Mouse (Mus musculus) splenic B cell, adult 2 months (primary cell): ENCODE results near the gene Ppil6.

ENCODE experiments used
- DNase-seq: peaks from one replicate; pipeline ENCODE4 v3.0.0-alpha.2; 2011; ENCODE audit warnings: low read depth, low spot score
- H3K27me3 ChIP-seq: 2 replicates; pipeline ENCODE4 v1.6.1; 2012; ENCODE audit warnings: mild to moderate bottlenecking, low read length, moderate library complexity, mixed read lengths; ENCODE audit not compliant: control insufficient read depth, poor library complexity, insufficient read depth, severe bottlenecking
- H3K36me3 ChIP-seq: 2 replicates; pipeline ENCODE4 v1.6.1; 2012; ENCODE audit warnings: mild to moderate bottlenecking, low read length, moderate library complexity, mixed read lengths; ENCODE audit not compliant: control insufficient read depth, poor library complexity, insufficient read depth, severe bottlenecking

Ppil6 gene

GRCm38 (mm10) chr10:41472962-41473481, 17.2 kb upstream of the Ppil6 start:
- DNase-seq, result peak; percentile 36

GRCm38 (mm10) chr10:41473782-41474468, 16.3 kb upstream of the Ppil6 start:
- DNase-seq, result peak; percentile 76
- H3K27me3 ChIP-seq, result no peaks in the 10 kb centered on the region
- H3K36me3 ChIP-seq, result peaks cover 4% of the 10 kb centered on the region

More at GRCm38 (mm10) chr10:41472962-41473481, 17.2 kb upstream of the Ppil6 start:
- Histone ChIP-seq H3K27me3 (no peaks in the 10 kb centered on the region), H3K36me3 (no peaks in the 10 kb centered on the region)

GRCm38 (mm10) chr10:41474981-41475391, 15.3 kb upstream of the Ppil6 start:
- Histone ChIP-seq H3K36me3 (peaks cover 4% of the 10 kb centered on the region), H3K27me3 (no peaks in the 10 kb centered on the region)
- DNase-seq, result no peak

- Histone ChIP-seq H3K36me3 (peaks cover 8% of the 10 kb centered on the region), H3K27me3 (no peaks in the 10 kb centered on the region)
- DNase-seq, result peak; percentile 74
Measured at GRCm38 (mm10) chr10:41476171-41477017, 13.8 kb upstream of the Ppil6 start, which contains the start of gene Mical1. Mical1 (plus strand) TSS chr10:41476314.

GRCm38 (mm10) chr10:41477018-41477277, 13.3 kb upstream of the Ppil6 start:
- Histone ChIP-seq H3K27me3 (no peaks in the 10 kb centered on the region), H3K36me3 (peaks cover 13% of the 10 kb centered on the region)
- DNase-seq, result no peak

- peaks cover 14% of the 10 kb centered on the region for H3K36me3 ChIP-seq
- peak; percentile 64 for DNase-seq
- H3K27me3 ChIP-seq, result no peaks in the 10 kb centered on the region
Measured at GRCm38 (mm10) chr10:41477278-41478181, 12.7 kb upstream of the Ppil6 start.

- DNase-seq, result no peak
- peaks cover 25% of the 10 kb centered on the region for H3K36me3 ChIP-seq
- no peaks in the 10 kb centered on the region for H3K27me3 ChIP-seq
Measured at GRCm38 (mm10) chr10:41479961-41480360, 10.3 kb upstream of the Ppil6 start.

GRCm38 (mm10) chr10:41480938-41481880, 9.0 kb upstream of the Ppil6 start:
- Histone ChIP-seq H3K27me3 (no peaks in the 10 kb centered on the region), H3K36me3 (peaks cover 29% of the 10 kb centered on the region)
- no peak for DNase-seq

- H3K36me3 ChIP-seq, result peaks cover 33% of the 10 kb centered on the region
- DNase-seq, result no peak
- H3K27me3 ChIP-seq, result no peaks in the 10 kb centered on the region
Measured at GRCm38 (mm10) chr10:41482446-41482845, 7.8 kb upstream of the Ppil6 start.

- DNase-seq, result no peak
- Histone ChIP-seq H3K36me3 (peaks cover 28% of the 10 kb centered on the region), H3K27me3 (no peaks in the 10 kb centered on the region)
Measured at GRCm38 (mm10) chr10:41485778-41486177, 4.5 kb upstream of the Ppil6 start.

- H3K36me3 ChIP-seq, result peaks cover 22% of the 10 kb centered on the region
- H3K27me3 ChIP-seq, result no peaks in the 10 kb centered on the region
- no peak for DNase-seq
Measured at GRCm38 (mm10) chr10:41486506-41487170, 3.6 kb upstream of the Ppil6 start.

GRCm38 (mm10) chr10:41488877-41489276, 1.4 kb upstream of the Ppil6 start:
- Histone ChIP-seq H3K27me3 (no peaks in the 10 kb centered on the region), H3K36me3 (peaks cover 7% of the 10 kb centered on the region)
- no peak for DNase-seq

- H3K36me3 ChIP-seq, result peaks cover 7% of the 10 kb centered on the region
- no peak for DNase-seq
Measured at GRCm38 (mm10) chr10:41489294-41489693, 945 bp upstream of the Ppil6 start.

More at GRCm38 (mm10) chr10:41489294-41489693, 945 bp upstream of the Ppil6 start:
- H3K27me3 ChIP-seq, result no peaks in the 10 kb centered on the region
